Comparison of ENCODE assay signal across 9 mouse cellular contexts in the genomic region with DNA sequence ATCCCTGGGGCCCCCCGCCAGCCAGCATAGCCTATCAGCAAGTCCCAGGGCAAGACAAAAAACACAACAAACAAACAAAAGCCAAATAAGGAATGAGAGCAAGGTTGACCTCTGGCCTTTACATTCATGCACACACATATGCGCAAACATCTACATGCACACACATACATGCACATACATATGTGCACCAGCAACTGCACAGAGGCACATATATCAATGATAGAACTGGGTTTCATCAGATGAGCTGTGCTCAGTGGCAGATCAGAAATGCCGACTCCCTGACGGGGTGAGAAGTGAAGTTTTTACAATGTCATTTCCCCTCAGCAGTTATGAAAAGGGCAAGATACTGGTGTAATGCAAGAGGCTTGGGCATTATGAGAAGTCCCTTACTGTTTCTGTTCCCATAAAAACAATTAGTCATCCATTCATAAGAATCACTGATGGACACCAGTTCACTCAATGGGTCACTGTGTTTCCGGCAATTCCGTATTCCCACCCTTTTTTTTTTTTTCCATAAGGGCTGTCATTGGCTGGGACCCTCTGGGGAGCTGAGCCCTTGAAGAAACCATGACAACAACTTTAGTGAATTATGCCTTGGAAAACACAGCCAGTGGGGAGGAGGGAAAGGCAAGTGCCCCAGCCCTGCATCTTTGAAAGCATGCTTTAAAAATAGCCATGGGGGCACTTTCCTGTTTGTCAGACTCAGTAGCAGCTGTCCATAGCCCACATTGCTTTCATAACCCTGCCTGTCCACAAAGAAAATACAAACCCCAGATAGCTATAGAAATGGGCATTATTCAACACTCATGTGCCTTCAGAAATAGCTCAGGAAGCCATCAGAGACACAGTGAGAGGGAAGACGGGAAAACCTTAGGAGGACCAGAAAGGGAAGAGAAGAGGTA.
DNase-seq lines count a peak whose midpoint lies in the region; ATAC-seq and TF ChIP-seq lines count a peak whose summit lies in the region.
"Had no signal": no experiment of that assay in that cellular context is flagged by ENCODE, and none has a peak within 500 bp of the region (broad histone marks: within the 10 kb centered on the region; RNA-seq: fewer than 3 reads in every experiment).

No protein-coding gene starts in this region.

- no peaks in the 10 kb centered on the region for H3K36me3 ChIP-seq in forebrain, embryonic 11.5 days (ENCODE audit: control insufficient read depth, insufficient read depth, low read length)
- no peaks in the 10 kb centered on the region for H3K36me3 ChIP-seq in forebrain, embryonic 10.5 days (replicated peaks)
- H3K36me3 ChIP-seq in heart, embryonic 16.5 days (ENCODE audit: control insufficient read depth, insufficient read depth) = no peaks in the 10 kb centered on the region
- H3K36me3 ChIP-seq in liver, postnatal 0 days (replicated peaks; ENCODE audit: insufficient read depth, low read length) = no peaks in the 10 kb centered on the region

- ATAC-seq in forebrain, embryonic 11.5 days (replicated peaks; ENCODE audit: low FRiP score) = peak; percentile 71
- 0 out of 2 replicates have a peak, but pooled peaks have one; percentile 32 for ATAC-seq in heart, embryonic 16.5 days (replicated peaks; ENCODE audit: extremely low read depth, insufficient read depth, low FRiP score)
- no peak for ATAC-seq in liver, postnatal 0 days
- no peak for ATAC-seq in erythroblast, adult 5-6 weeks (replicated peaks; ENCODE audit: low FRiP score, poor library complexity, severe bottlenecking)

- H3K4me3 ChIP-seq in forebrain, embryonic 11.5 days (ENCODE audit: low read depth, low read length) = no peak overlapping the region
- no peak overlapping the region for H3K4me3 ChIP-seq in forebrain, embryonic 10.5 days
- no peak overlapping the region for H3K4me3 ChIP-seq in heart, embryonic 16.5 days (ENCODE audit: low read length)
- H3K4me3 ChIP-seq in liver, postnatal 0 days (ENCODE audit: low read depth, low read length) = no peak overlapping the region

- TF ChIP-seq CTCF in liver, postnatal 0 days (IDR thresholded peaks at IDR 0.05; ENCODE audit: low read depth) = no peak

- no peak for TF ChIP-seq EP300 in liver, postnatal 0 days (IDR thresholded peaks at IDR 0.05; ENCODE audit: low read depth)

- H3K4me2 ChIP-seq in forebrain, embryonic 11.5 days (ENCODE audit: low read depth, low read length, severe bottlenecking) = no peak overlapping the region
- H3K4me2 ChIP-seq in heart, embryonic 16.5 days (ENCODE audit: low read depth, low read length) = no peak overlapping the region
- no peak overlapping the region for H3K4me2 ChIP-seq in liver, postnatal 0 days (ENCODE audit: low read depth, low read length)

- H3K4me1 ChIP-seq in forebrain, embryonic 11.5 days (replicated peaks; ENCODE audit: control insufficient read depth, insufficient read depth, low read length) = no peaks in the 10 kb centered on the region
- H3K4me1 ChIP-seq in forebrain, embryonic 10.5 days = peaks cover 18% of the 10 kb centered on the region
- peaks cover 16% of the 10 kb centered on the region for H3K4me1 ChIP-seq in heart, embryonic 16.5 days (ENCODE audit: control insufficient read depth, insufficient read depth, low read length)
- no peaks in the 10 kb centered on the region for H3K4me1 ChIP-seq in liver, postnatal 0 days (ENCODE audit: insufficient read depth)

- H3K27me3 ChIP-seq in forebrain, embryonic 11.5 days (ENCODE audit: control insufficient read depth, insufficient read depth, low read length) = no peaks in the 10 kb centered on the region
- H3K27me3 ChIP-seq in forebrain, embryonic 10.5 days (ENCODE audit: poor library complexity, severe bottlenecking) = no peaks in the 10 kb centered on the region
- no peaks in the 10 kb centered on the region for H3K27me3 ChIP-seq in heart, embryonic 16.5 days (ENCODE audit: control insufficient read depth, insufficient read depth, low read length)
- H3K27me3 ChIP-seq in liver, postnatal 0 days (ENCODE audit: insufficient read depth, low read length) = no peaks in the 10 kb centered on the region

- no peak overlapping the region for H3K9ac ChIP-seq in forebrain, embryonic 11.5 days (ENCODE audit: low read length)
- no peak overlapping the region for H3K9ac ChIP-seq in heart, embryonic 16.5 days (ENCODE audit: low read length)
- H3K9ac ChIP-seq in liver, postnatal 0 days (replicated peaks) = no peak overlapping the region

- no peaks in the 10 kb centered on the region for H3K9me3 ChIP-seq in forebrain, embryonic 11.5 days (ENCODE audit: control insufficient read depth, low read length)
- no peaks in the 10 kb centered on the region for H3K9me3 ChIP-seq in forebrain, embryonic 10.5 days
- no peaks in the 10 kb centered on the region for H3K9me3 ChIP-seq in heart, embryonic 16.5 days (replicated peaks; ENCODE audit: control insufficient read depth, low read length)
- H3K9me3 ChIP-seq in liver, postnatal 0 days (ENCODE audit: low read length) = no peaks in the 10 kb centered on the region

- H3K27ac ChIP-seq in forebrain, embryonic 11.5 days (ENCODE audit: low read depth, low read length) = peak overlapping the region; percentile 37; the same call in 1 of the 2 replicates
- H3K27ac ChIP-seq in forebrain, embryonic 10.5 days = no peak overlapping the region
- H3K27ac ChIP-seq in heart, embryonic 16.5 days (ENCODE audit: low read length) = peak overlapping the region; percentile 46
- no peak overlapping the region for H3K27ac ChIP-seq in liver, postnatal 0 days (ENCODE audit: low read depth)

- no peak for DNase-seq in forebrain, embryonic 11.5 days (ENCODE audit: low spot score)
- no peak for DNase-seq in forebrain, embryonic 10.5 days (ENCODE audit: extremely low spot score, low spot score)
- peak; percentile 83 for DNase-seq in Muller cell, postnatal 12 days (ENCODE audit: inconsistent ontology term)
- peak; percentile 46 for DNase-seq in kidney, postnatal 14 days
- no peak for DNase-seq in adrenal gland, adult 2 months
- DNase-seq in liver, postnatal 0 days = no peak
- DNase-seq: cerebellum, postnatal 14 days had no signal

- WGBS in forebrain, embryonic 11.5 days = 73% methylated on average over 7 of the region's 7 CpGs
- 85% methylated on average over 7 of the region's 7 CpGs for WGBS in forebrain, embryonic 10.5 days
- 58% methylated on average over 7 of the region's 7 CpGs for WGBS in heart, embryonic 16.5 days
- 68% methylated on average over 7 of the region's 7 CpGs for WGBS in liver, postnatal 0 days (ENCODE audit: insufficient replicate concordance)

Comparison
In these comparisons a context has a peak if more than half of its experiments do, and no peak if none do; other contexts are left out.
1. H3K27ac ChIP-seq: peak in forebrain, embryonic 11.5 days (single experiment) and heart, embryonic 16.5 days (single experiment); none in forebrain, embryonic 10.5 days (single experiment) and liver, postnatal 0 days (single experiment).
2. ATAC-seq: peak in forebrain, embryonic 11.5 days (single experiment) and heart, embryonic 16.5 days (single experiment); none in liver, postnatal 0 days (single experiment) and erythroblast, adult 5-6 weeks (single experiment).
3. DNase-seq: peak in Muller cell, postnatal 12 days (single experiment) and kidney, postnatal 14 days (single experiment); none in forebrain, embryonic 11.5 days (single experiment), forebrain, embryonic 10.5 days (single experiment), adrenal gland, adult 2 months (single experiment) and liver, postnatal 0 days (single experiment).